13 mouse cellular contexts compared by ENCODE assay signal in genomic region chr2:151968451-151968850, GRCm38 (mm10). TPM values are rescaled to one million over a fixed set of nuclear protein-coding genes. Genes with fewer than 3 reads are reported as not detected.
DNase-seq lines count a peak whose midpoint lies in the region; ATAC-seq and TF ChIP-seq lines count a peak whose summit lies in the region.
"Had no signal": no experiment of that assay in that cellular context is flagged by ENCODE, and none has a peak within 500 bp of the region (broad histone marks: within the 10 kb centered on the region; RNA-seq: fewer than 3 reads in every experiment).

No protein-coding gene starts in this region.

- no peaks in the 10 kb centered on the region for H3K9me3 ChIP-seq in forebrain, embryonic 10.5 days
- no peaks in the 10 kb centered on the region for H3K9me3 ChIP-seq in forebrain, postnatal 0 days (ENCODE audit: low read length)
- H3K9me3 ChIP-seq in neural tube, embryonic 11.5 days (ENCODE audit: control insufficient read depth, low read length): no peaks in the 10 kb centered on the region
- H3K9me3 ChIP-seq in midbrain, embryonic 11.5 days (ENCODE audit: control insufficient read depth, low read length): no peaks in the 10 kb centered on the region

- H3K4me2 ChIP-seq in forebrain, postnatal 0 days (ENCODE audit: low read depth): no peak overlapping the region
- H3K4me2 ChIP-seq in neural tube, embryonic 11.5 days (ENCODE audit: low read depth): peak overlapping the region; percentile 65
- peak overlapping the region; percentile 72 for H3K4me2 ChIP-seq in midbrain, embryonic 11.5 days

- peak overlapping the region; percentile 84; the same call in 1 of the 2 replicates for H3K27ac ChIP-seq in forebrain, embryonic 10.5 days
- H3K27ac ChIP-seq in forebrain, postnatal 0 days (ENCODE audit: low read depth, low read length): no peak overlapping the region
- H3K27ac ChIP-seq in neural tube, embryonic 11.5 days (ENCODE audit: low read depth, low read length): peak overlapping the region; percentile 90; the same call in 1 of the 2 replicates
- peak overlapping the region; percentile 89 for H3K27ac ChIP-seq in midbrain, embryonic 11.5 days (ENCODE audit: low read depth, low read length)

- DNase-seq in forebrain, embryonic 10.5 days (ENCODE audit: extremely low spot score, low spot score): no peak
- DNase-seq in forebrain, postnatal 0 days: no peak
- DNase-seq in neural tube, embryonic 11.5 days (ENCODE audit: low spot score): no peak
- DNase-seq in neural tube, embryonic 10.5 days (ENCODE audit: extremely low spot score, low spot score): no peak
- no peak for DNase-seq in midbrain, embryonic 11.5 days (ENCODE audit: low spot score, missing footprints)
- no peak for DNase-seq in cerebellum, adult 8-10 months
- no peak for DNase-seq in left cerebral cortex, adult 9 months (ENCODE audit: low spot score in 2 of 2)
- no peak for DNase-seq in lung, postnatal 25 days (ENCODE audit: low spot score)
- DNase-seq: gastrocnemius, postnatal 10 days; heart, postnatal 4 days; liver; lung, postnatal 14 days had no signal

- ATAC-seq in forebrain, postnatal 0 days: no peak
- no peak for ATAC-seq in neural tube, embryonic 11.5 days (ENCODE audit: insufficient read depth, low FRiP score, low TSS enrichment)
- ATAC-seq in midbrain, embryonic 11.5 days (ENCODE audit: low FRiP score): no peak

- H3K36me3 ChIP-seq in forebrain, embryonic 10.5 days (replicated peaks): peaks cover 38% of the 10 kb centered on the region
- no peaks in the 10 kb centered on the region; the same call in 1 of the 2 replicates for H3K36me3 ChIP-seq in forebrain, postnatal 0 days (ENCODE audit: insufficient read depth)
- H3K36me3 ChIP-seq in neural tube, embryonic 11.5 days (ENCODE audit: control insufficient read depth, insufficient read depth, low read length): no peaks in the 10 kb centered on the region; the same call in 1 of the 2 replicates
- peaks cover 6% of the 10 kb centered on the region for H3K36me3 ChIP-seq in midbrain, embryonic 11.5 days (ENCODE audit: control insufficient read depth, insufficient read depth, low read length)

- peak overlapping the region; percentile 52 for H3K4me3 ChIP-seq in forebrain, embryonic 10.5 days
- no peak overlapping the region for H3K4me3 ChIP-seq in forebrain, postnatal 0 days (ENCODE audit: low read depth, low read length)
- H3K4me3 ChIP-seq in neural tube, embryonic 11.5 days (ENCODE audit: low read depth, low read length): 0 out of 2 replicates have a peak overlapping the region, but pooled peaks have one; percentile 40
- H3K4me3 ChIP-seq in midbrain, embryonic 11.5 days (ENCODE audit: low read depth, low read length): peak overlapping the region; percentile 43
- H3K4me3 ChIP-seq: erythroblast, embryonic 14.5 days had no signal

- no peak for TF ChIP-seq CTCF in forebrain, postnatal 0 days (IDR thresholded peaks at IDR 0.05; ENCODE audit: low read depth)

- H3K27me3 ChIP-seq in forebrain, embryonic 10.5 days (ENCODE audit: poor library complexity, severe bottlenecking): peaks cover 61% of the 10 kb centered on the region
- no peaks in the 10 kb centered on the region for H3K27me3 ChIP-seq in forebrain, postnatal 0 days (ENCODE audit: insufficient read depth, low read length)
- 0 out of 2 replicates have a peak, but pooled peaks cover 3% of the 10 kb centered on the region for H3K27me3 ChIP-seq in neural tube, embryonic 11.5 days (ENCODE audit: control insufficient read depth, insufficient read depth, low read length)
- H3K27me3 ChIP-seq in midbrain, embryonic 11.5 days (ENCODE audit: control insufficient read depth, insufficient read depth, low read length): no peaks in the 10 kb centered on the region

- H3K4me1 ChIP-seq in forebrain, embryonic 10.5 days: peaks cover 96% of the 10 kb centered on the region
- H3K4me1 ChIP-seq in forebrain, postnatal 0 days (ENCODE audit: insufficient read depth): peaks cover 23% of the 10 kb centered on the region
- peaks cover 37% of the 10 kb centered on the region for H3K4me1 ChIP-seq in neural tube, embryonic 11.5 days (ENCODE audit: control insufficient read depth, insufficient read depth, low read length)
- H3K4me1 ChIP-seq in midbrain, embryonic 11.5 days (ENCODE audit: control insufficient read depth, insufficient read depth, low read length): peaks cover 82% of the 10 kb centered on the region

- WGBS in forebrain, embryonic 10.5 days: 81% methylated on average over 8 of the region's 8 CpGs
- WGBS in forebrain, postnatal 0 days: 79% methylated on average over 8 of the region's 8 CpGs
- WGBS in neural tube, embryonic 11.5 days: 82% methylated on average over 8 of the region's 8 CpGs
- 75% methylated on average over 8 of the region's 8 CpGs for WGBS in midbrain, embryonic 11.5 days

- no peak overlapping the region for H3K9ac ChIP-seq in forebrain, postnatal 0 days
- H3K9ac ChIP-seq in neural tube, embryonic 11.5 days (ENCODE audit: low read length): 0 out of 2 replicates have a peak overlapping the region, but pooled peaks have one; percentile 19
- H3K9ac ChIP-seq in midbrain, embryonic 11.5 days (ENCODE audit: low read length): peak overlapping the region; percentile 41; the same call in 1 of the 2 replicates

RNA-seq across cellular contexts. Expression of gene Fam110a, which starts 11.6 kb away (rescaled TPM):
- polyA plus RNA-seq in forebrain, embryonic 10.5 days (2016; fragmentation: Nextera tagmentation; extraction: Ambion mirVana): 60.3 and 70.4 TPM in 2 replicates
- total RNA-seq in forebrain, postnatal 0 days (2014; rRNA removed): 17.2 and 24.3 TPM in 2 replicates
- 41.2 and 47.7 TPM in 2 replicates for polyA plus RNA-seq in forebrain, postnatal 0 days (2015; fragmentation: Nextera tagmentation; extraction: Ambion mirVana)
- polyA plus RNA-seq in neural tube, embryonic 11.5 days (2014; fragmentation: Nextera tagmentation; extraction: Ambion mirVana): 82.2 and 92.9 TPM in 2 replicates
- polyA plus RNA-seq in midbrain, embryonic 11.5 days (2014; fragmentation: Nextera tagmentation; extraction: Ambion mirVana): 85.9 and 96.4 TPM in 2 replicates

RNA-seq across cellular contexts. Expression of gene Slc52a3, which starts 27.9 kb away (rescaled TPM):
- polyA plus RNA-seq in forebrain, embryonic 10.5 days (2016; fragmentation: Nextera tagmentation; extraction: Ambion mirVana): 0.69 and 0.79 TPM in 2 replicates
- 0.92 and 2.2 TPM in 2 replicates for total RNA-seq in forebrain, postnatal 0 days (2014; rRNA removed)
- 2.0 TPM in 2 replicates for polyA plus RNA-seq in forebrain, postnatal 0 days (2015; fragmentation: Nextera tagmentation; extraction: Ambion mirVana)
- 1.0 and 1.1 TPM in 2 replicates for polyA plus RNA-seq in neural tube, embryonic 11.5 days (2014; fragmentation: Nextera tagmentation; extraction: Ambion mirVana)
- 0.64 and 0.88 TPM in 2 replicates for polyA plus RNA-seq in midbrain, embryonic 11.5 days (2014; fragmentation: Nextera tagmentation; extraction: Ambion mirVana)

RNA-seq across cellular contexts. Expression of gene Angpt4, which starts 57.4 kb away (rescaled TPM):
- polyA plus RNA-seq in forebrain, embryonic 10.5 days (2016; fragmentation: Nextera tagmentation; extraction: Ambion mirVana): 0.06 and 0.17 TPM in 2 replicates
- total RNA-seq in forebrain, postnatal 0 days (2014; rRNA removed): 0.08 and 0.43 TPM in 2 replicates
- 0.06 and 0.19 TPM in 2 replicates for polyA plus RNA-seq in forebrain, postnatal 0 days (2015; fragmentation: Nextera tagmentation; extraction: Ambion mirVana)
- 0.23 and 0.34 TPM in 2 replicates for polyA plus RNA-seq in neural tube, embryonic 11.5 days (2014; fragmentation: Nextera tagmentation; extraction: Ambion mirVana)
- 0.12 and 0.37 TPM in 2 replicates for polyA plus RNA-seq in midbrain, embryonic 11.5 days (2014; fragmentation: Nextera tagmentation; extraction: Ambion mirVana)
- polyA plus RNA-seq: erythroblast, embryonic 14.5 days had no signal
